Mouse (Mus musculus) adrenal gland, postnatal 25 days (tissue): ENCODE measurements around the gene Pdzd7. TPM values are rescaled to one million over a fixed set of nuclear protein-coding genes. Genes with fewer than 3 reads are reported as not detected.
A peak's percentile ranks its signal among the peaks of the same experiment; 100 is the strongest.

Experiments
- DNase-seq: peaks from one replicate; pipeline ENCODE4 v3.0.0; 2021; ENCODE audit warnings: mixed read lengths
- total RNA-seq: library from RNA; stranded (reverse); gene quantifications from 2 replicates; pipeline ENCODE4 v1.2.3, GENCODE M21; 2021

Gene Pdzd7
- total RNA-seq, 1 experiment from 2014 or later, result 0.52 TPM

- no peak for DNase-seq
Measured at GRCm38 (mm10) chr19:45012636-45013035, 32.9 kb downstream of the Pdzd7 start.

- DNase-seq, result no peak
Measured at GRCm38 (mm10) chr19:45012219-45012618, 33.3 kb downstream of the Pdzd7 start.

DNA sequence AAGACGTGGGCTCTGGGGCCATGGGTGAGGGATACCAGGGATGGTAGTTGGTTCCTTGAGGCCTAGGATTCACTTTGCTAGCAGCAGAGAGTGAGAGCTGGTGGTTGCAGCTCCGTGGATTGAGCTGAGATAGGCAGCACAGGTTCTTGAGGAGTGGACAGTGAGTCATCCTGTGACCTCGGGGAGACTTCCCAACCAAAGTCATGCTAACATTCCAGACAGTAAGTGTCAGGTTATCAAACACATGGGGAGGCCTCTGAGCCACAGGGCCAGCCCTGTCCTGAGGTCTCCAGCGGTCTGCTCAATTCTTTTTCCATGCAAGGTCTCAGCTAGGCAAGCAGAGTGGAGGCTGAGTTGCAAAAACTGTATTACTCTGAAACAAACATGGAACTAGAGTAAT lies 34.9 kb downstream of the Pdzd7 start:
- no peak for DNase-seq

GRCm38 (mm10) chr19:45007425-45008191 lies 37.9 kb downstream of the Pdzd7 start:
- DNase-seq, result peak; percentile 68

- no peak for DNase-seq
Measured at GRCm38 (mm10) chr19:45007021-45007420, 38.5 kb downstream of the Pdzd7 start.

- peak; percentile 97 for DNase-seq
Measured at GRCm38 (mm10) chr19:45005957-45006712, 39.4 kb downstream of the Pdzd7 start, which contains the start of gene Mrpl43. TSS of gene Mrpl43 (minus strand) at chr19:45006442.

DNA sequence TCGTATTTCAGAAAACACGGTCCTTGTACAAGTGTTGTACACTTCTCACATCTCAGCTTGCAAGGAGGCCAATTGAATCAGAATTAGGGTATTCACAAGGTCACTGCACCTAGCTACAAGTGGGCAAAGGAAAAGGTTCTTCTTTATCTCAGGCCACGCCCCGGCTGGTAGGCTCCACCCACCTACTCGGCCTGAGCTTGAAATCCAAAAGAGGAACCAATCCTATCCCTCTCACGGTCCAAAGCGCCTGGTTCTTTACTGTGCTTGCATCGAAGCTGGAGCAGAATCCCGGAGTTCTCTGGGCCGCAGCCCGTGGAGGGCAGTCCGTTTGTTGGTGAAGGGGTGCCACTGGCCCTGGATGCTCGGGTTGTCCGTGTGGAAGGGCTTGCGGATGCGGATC lies 40.1 kb downstream of the Pdzd7 start, which contains the start of gene Twnk:
Twnk (plus strand) TSS at position 220 of the 400 bp plus-strand sequence.
- DNase-seq, result peak; percentile 62

DNA sequence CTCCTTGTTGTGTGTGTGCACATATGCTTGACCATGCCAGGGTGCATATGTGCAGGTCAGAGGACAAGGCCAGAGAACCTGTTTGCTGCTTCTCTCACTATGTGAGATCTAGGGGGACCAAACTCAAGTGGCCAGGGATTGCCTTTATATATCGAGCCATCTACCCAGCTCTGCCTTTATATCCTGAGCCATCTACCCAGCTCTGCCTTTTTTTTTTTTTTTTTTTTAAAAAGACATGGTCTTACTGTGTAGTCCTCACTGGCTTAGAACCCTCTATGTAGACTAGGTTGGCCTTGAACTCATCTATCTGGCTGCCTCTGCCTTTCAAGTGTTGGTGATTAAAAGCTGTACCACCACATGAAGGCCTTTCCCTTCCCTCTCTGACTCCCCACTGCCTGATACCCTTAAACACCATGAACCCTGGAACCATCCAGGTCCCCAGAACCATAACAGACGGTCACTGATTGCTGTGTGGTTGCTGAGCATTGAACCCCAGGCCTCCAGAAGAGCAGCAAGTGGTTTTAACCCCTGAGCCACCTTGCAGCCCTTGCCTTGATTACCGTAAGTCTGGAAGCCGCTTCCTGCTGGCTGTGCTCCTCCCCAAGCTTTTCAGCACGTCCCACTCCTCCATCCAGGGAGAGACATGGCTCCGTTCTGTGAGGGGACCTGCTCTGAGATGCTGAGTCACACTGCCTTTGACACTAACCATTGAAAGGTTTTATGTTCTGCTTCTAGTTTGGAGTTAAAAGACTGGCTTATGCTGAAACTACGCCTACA lies 41.6 kb downstream of the Pdzd7 start:
- no peak for DNase-seq

DNA sequence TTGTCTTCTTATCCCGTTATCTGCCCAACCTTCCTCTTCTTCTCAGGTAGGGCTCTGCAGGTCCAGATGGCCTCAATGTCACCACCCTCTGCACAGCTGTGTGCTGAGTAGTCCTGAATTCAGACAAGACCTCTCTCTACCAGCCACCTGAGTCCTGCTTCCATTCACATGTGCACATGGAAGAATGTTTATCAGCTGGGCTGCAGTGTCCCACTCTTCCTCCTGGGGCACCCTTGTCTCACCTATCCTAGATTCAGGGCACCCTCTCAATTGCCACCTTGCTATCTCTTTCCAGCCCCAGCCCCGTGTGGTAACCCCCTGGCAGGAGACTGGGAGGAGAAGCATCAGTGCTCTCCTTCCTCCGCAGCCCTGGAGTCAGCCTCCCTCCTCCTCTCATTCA lies 43.2 kb downstream of the Pdzd7 start:
- no peak for DNase-seq

GRCm38 (mm10) chr19:44999647-45000046 lies 45.9 kb downstream of the Pdzd7 start:
- DNase-seq, result no peak

GRCm38 (mm10) chr19:44997786-44998185 lies 47.7 kb downstream of the Pdzd7 start:
- no peak for DNase-seq

DNA sequence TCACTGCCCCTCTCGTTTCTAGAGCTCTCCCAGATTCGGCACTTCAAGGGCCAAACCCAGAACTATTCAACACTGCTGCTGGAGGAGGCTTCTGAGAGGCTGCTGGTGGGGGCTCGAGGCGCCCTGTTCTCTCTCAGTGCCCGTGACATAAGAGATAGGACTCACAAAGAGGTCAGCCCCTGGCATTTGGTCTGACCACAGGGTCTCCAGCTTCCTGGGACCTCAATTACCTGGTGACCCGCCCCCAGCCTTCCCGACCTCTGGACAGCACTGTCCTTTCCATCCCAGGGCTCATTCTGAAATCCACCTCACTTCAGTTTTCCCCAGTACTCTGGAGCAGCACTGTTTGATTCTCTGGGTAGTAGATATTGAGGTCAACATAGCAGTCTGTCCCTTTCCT lies 52.8 kb downstream of the Pdzd7 start:
- no peak for DNase-seq

DNA sequence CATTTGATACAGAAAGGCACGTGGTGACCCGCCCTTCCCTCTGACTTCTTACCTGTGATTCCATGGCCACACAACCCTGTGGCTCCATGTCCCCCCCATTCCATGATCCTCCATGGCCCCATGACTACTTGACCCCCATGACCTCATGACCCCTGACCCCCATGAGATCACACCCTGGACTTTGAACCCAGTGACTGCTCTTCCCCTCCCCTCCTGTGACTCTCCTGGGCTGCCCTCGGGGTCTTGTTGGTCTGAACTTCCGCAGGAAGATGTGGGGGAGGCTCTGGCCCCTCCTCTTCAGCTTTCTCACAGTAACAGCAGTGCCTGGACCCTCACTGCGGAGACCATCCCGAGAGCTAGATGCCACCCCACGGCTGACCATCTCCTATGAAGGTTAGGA lies 53.3 kb downstream of the Pdzd7 start:
- no peak for DNase-seq

GRCm38 (mm10) chr19:44991031-44991430 lies 54.5 kb downstream of the Pdzd7 start:
- no peak for DNase-seq

- DNase-seq, result no peak
Measured at GRCm38 (mm10) chr19:44989567-44990495, 55.7 kb downstream of the Pdzd7 start.

GRCm38 (mm10) chr19:44988831-44989566 lies 56.5 kb downstream of the Pdzd7 start, which contains the start of gene Sema4g:
TSS of gene Sema4g (plus strand) at chr19:44989101.
- DNase-seq, result peak; percentile 56

DNA sequence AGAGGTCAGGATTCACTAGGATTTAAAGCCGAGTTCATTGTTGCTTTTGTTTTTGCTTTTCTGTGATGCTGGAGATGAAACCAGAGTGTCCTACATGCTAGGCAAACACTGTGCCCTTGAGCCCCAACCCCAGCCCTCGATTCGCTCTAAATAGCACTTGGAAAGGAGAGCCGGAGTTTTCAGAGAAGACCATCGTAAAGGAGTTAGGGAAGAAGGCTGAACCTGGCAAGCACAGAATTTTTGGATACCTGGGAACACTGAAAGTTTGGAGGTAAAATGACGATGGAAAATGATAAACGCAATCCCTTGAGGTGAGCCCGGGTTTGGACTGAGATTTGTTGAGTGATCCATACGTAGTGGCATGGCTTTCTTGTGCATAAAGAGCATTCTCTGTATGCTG lies 57.2 kb downstream of the Pdzd7 start:
- no peak for DNase-seq

DNA sequence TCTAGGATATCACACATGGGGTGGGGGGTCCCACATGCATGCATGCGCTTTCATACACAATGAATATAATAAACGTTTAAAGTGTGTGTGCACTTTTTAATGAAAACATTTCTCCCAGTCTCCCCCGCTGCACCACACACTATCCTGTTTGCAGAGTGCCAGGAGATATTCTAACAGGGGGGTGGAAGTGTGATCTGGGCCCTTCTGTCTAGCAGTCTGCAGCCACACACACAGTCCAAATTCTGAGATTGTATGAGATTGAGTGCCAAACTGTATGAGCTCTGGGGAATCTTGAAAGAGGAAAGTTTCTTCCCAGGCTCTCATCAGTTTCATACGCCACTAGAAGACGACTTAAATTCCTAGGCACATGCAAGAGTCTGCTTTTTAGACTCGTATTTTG lies 57.7 kb downstream of the Pdzd7 start:
- DNase-seq, result no peak

GRCm38 (mm10) chr19:44987004-44987403 lies 58.5 kb downstream of the Pdzd7 start:
- no peak for DNase-seq

- DNase-seq, result no peak
Measured at GRCm38 (mm10) chr19:44985159-44985988, 60.1 kb downstream of the Pdzd7 start.
